Mouse (Mus musculus) neural tube, embryonic 11.5 days (tissue): ENCODE data around the gene Cyp24a1. TPM values are rescaled to one million over a fixed set of nuclear protein-coding genes. Genes with fewer than 3 reads are reported as not detected.
A peak's percentile ranks its signal among the peaks of the same experiment; 100 is the strongest.

Source experiments
- ATAC-seq: fragments of 200-750 bp; cut with Nextera tagmentation; 2 replicates; pipeline ENCODE4 v1.8.0; 2017; ENCODE audit warnings: moderate number of reproducible peaks, mild to moderate bottlenecking, moderate TSS enrichment, moderate library complexity; ENCODE audit not compliant: insufficient read depth, low FRiP score, low TSS enrichment
- DNase-seq: peaks from one replicate; pipeline ENCODE4 v3.0.0-alpha.2; 2015; ENCODE audit warnings: low spot score
- H3K27ac ChIP-seq: fragments of 300-500 bp; sonication (generic); 2 replicates; pipeline ENCODE4 v1.5.1; 2014; ENCODE audit warnings: low read depth, mild to moderate bottlenecking, low read length
- H3K27me3 ChIP-seq: fragments of 300-500 bp; sonication (generic); 2 replicates; pipeline ENCODE4 v1.6.1; 2014; ENCODE audit warnings: mild to moderate bottlenecking, low read length, mixed read lengths; ENCODE audit not compliant: control insufficient read depth, insufficient read depth
- H3K36me3 ChIP-seq: fragments of 300-500 bp; sonication (generic); 2 replicates; pipeline ENCODE4 v1.6.1; 2014; ENCODE audit warnings: mild to moderate bottlenecking, low read length, moderate library complexity, mixed read lengths; ENCODE audit not compliant: control insufficient read depth, insufficient read depth
- H3K4me1 ChIP-seq: fragments of 300-500 bp; sonication (generic); 2 replicates; pipeline ENCODE4 v1.6.1; 2014; ENCODE audit warnings: low read length, mixed read lengths; ENCODE audit not compliant: control insufficient read depth, insufficient read depth
- H3K4me2 ChIP-seq: fragments of 300-500 bp; sonication (generic); 2 replicates; pipeline ENCODE4 v1.6.1; 2014; ENCODE audit warnings: low read depth, mild to moderate bottlenecking, moderate library complexity
- H3K4me3 ChIP-seq: fragments of 300-500 bp; sonication (generic); 2 replicates; pipeline ENCODE4 v1.5.1; 2014; ENCODE audit warnings: low read depth, low read length
- H3K9ac ChIP-seq: fragments of 300-500 bp; sonication (generic); 2 replicates; pipeline ENCODE4 v1.6.1; 2014; ENCODE audit warnings: mild to moderate bottlenecking, low read length
- H3K9me3 ChIP-seq: fragments of 300-500 bp; sonication (generic); 2 replicates; pipeline ENCODE4 v1.6.1; 2016; ENCODE audit warnings: low read length; ENCODE audit not compliant: control insufficient read depth
- WGBS: fragments of 180-500 bp; shearing (Covaris S2); extraction: QIAGEN DNeasy Blood & Tissue Kit; methylation state at CpG from one replicate; pipeline ENCODE4 v1.1.7; 2014; 5-methylcytosine and 5-hydroxymethylcytosine counted together
- polyA plus RNA-seq: library from polyadenylated mRNA; unstranded; fragments of >200 nt; fragmentation: Nextera tagmentation; extraction: Ambion mirVana; gene quantifications from 2 replicates; pipeline ENCODE4 v1.2.1, GENCODE M21; 2014

Gene Cyp24a1
- polyA plus RNA-seq, 1 experiment from 2014 or later, result not detected

- Histone ChIP-seq H3K27me3 (no peaks in the 10 kb centered on the region), H3K9me3 (no peaks in the 10 kb centered on the region), H3K9ac (no peak overlapping the region), H3K4me3 (no peak overlapping the region), H3K4me2 (no peak overlapping the region), H3K27ac (no peak overlapping the region), H3K4me1 (no peaks in the 10 kb centered on the region), H3K36me3 (no peaks in the 10 kb centered on the region)
- WGBS, result 92% methylated on average over 3 of the region's 3 CpGs
- ATAC-seq, result no peak
- DNase-seq, result no peak
Observed at GRCm38 (mm10) chr2:170530256-170530655, 33.3 kb upstream of the Cyp24a1 start.

- no peaks in the 10 kb centered on the region for H3K36me3 ChIP-seq
- no peaks in the 10 kb centered on the region for H3K27me3 ChIP-seq
- no peak overlapping the region for H3K27ac ChIP-seq
- no peaks in the 10 kb centered on the region for H3K4me1 ChIP-seq
- no peak overlapping the region for H3K4me3 ChIP-seq
- 83% methylated on average over 7 of the region's 7 CpGs for WGBS
- no peaks in the 10 kb centered on the region for H3K9me3 ChIP-seq
- no peak overlapping the region for H3K4me2 ChIP-seq
- DNase-seq, result no peak
- H3K9ac ChIP-seq, result no peak overlapping the region
- ATAC-seq, result no peak
Observed at GRCm38 (mm10) chr2:170529766-170530165, 32.8 kb upstream of the Cyp24a1 start.

GRCm38 (mm10) chr2:170528061-170528460 lies 31.1 kb upstream of the Cyp24a1 start:
- WGBS, result 88% methylated on average over 16 of the region's 16 CpGs

GRCm38 (mm10) chr2:170526513-170526912 lies 29.6 kb upstream of the Cyp24a1 start:
- Histone ChIP-seq H3K4me3 (no peak overlapping the region), H3K9ac (no peak overlapping the region)
- WGBS, result 95% methylated on average over 8 of the region's 8 CpGs

More at GRCm38 (mm10) chr2:170528061-170528460, 31.1 kb upstream of the Cyp24a1 start:
- Histone ChIP-seq H3K27me3 (no peaks in the 10 kb centered on the region), H3K9me3 (no peaks in the 10 kb centered on the region), H3K4me3 (no peak overlapping the region), H3K4me2 (no peak overlapping the region), H3K9ac (no peak overlapping the region), H3K4me1 (no peaks in the 10 kb centered on the region), H3K27ac (no peak overlapping the region), H3K36me3 (no peaks in the 10 kb centered on the region)
- DNase-seq, result no peak
- no peak for ATAC-seq

GRCm38 (mm10) chr2:170520321-170520971 lies 23.5 kb upstream of the Cyp24a1 start:
- no peak overlapping the region for H3K27ac ChIP-seq
- H3K36me3 ChIP-seq, result peaks cover 4% of the 10 kb centered on the region
- H3K4me2 ChIP-seq, result no peak overlapping the region
- DNase-seq (peak; percentile 75), ATAC-seq (peak; percentile 60)
- no peaks in the 10 kb centered on the region for H3K27me3 ChIP-seq
- no peaks in the 10 kb centered on the region for H3K9me3 ChIP-seq
- 14% methylated on average over 7 of the region's 7 CpGs for WGBS
- H3K4me1 ChIP-seq, result no peaks in the 10 kb centered on the region
- H3K4me3 ChIP-seq, result no peak overlapping the region
- no peak overlapping the region for H3K9ac ChIP-seq

More at GRCm38 (mm10) chr2:170526513-170526912, 29.6 kb upstream of the Cyp24a1 start:
- no peaks in the 10 kb centered on the region for H3K9me3 ChIP-seq
- no peak for DNase-seq
- H3K27me3 ChIP-seq, result no peaks in the 10 kb centered on the region
- H3K27ac ChIP-seq, result no peak overlapping the region
- no peak for ATAC-seq
- H3K4me2 ChIP-seq, result no peak overlapping the region
- H3K36me3 ChIP-seq, result no peaks in the 10 kb centered on the region
- H3K4me1 ChIP-seq, result no peaks in the 10 kb centered on the region

GRCm38 (mm10) chr2:170513756-170514155 lies 16.8 kb upstream of the Cyp24a1 start:
- Histone ChIP-seq H3K27ac (no peak overlapping the region), H3K9me3 (no peaks in the 10 kb centered on the region), H3K27me3 (no peaks in the 10 kb centered on the region), H3K4me1 (peaks cover 13% of the 10 kb centered on the region), H3K9ac (0 out of 2 replicates have a peak overlapping the region, but pooled peaks have one; percentile 10), H3K4me2 (no peak overlapping the region), H3K36me3 (peaks cover 4% of the 10 kb centered on the region), H3K4me3 (no peak overlapping the region)
- WGBS, result 94% methylated on average over 12 of the region's 12 CpGs
- ATAC-seq (no peak), DNase-seq (no peak)

- DNase-seq (peak; percentile 92), ATAC-seq (peak; percentile 66)
- peaks cover 13% of the 10 kb centered on the region for H3K4me1 ChIP-seq
- H3K27ac ChIP-seq, result peak overlapping the region; percentile 78
- peak overlapping the region; percentile 57 for H3K4me2 ChIP-seq
- no peaks in the 10 kb centered on the region for H3K9me3 ChIP-seq
- no peaks in the 10 kb centered on the region for H3K27me3 ChIP-seq
- WGBS, result under 1% methylated on average over 47 of the region's 69 CpGs
- peak overlapping the region; percentile 95 for H3K9ac ChIP-seq
- H3K36me3 ChIP-seq, result no peaks in the 10 kb centered on the region
- peak overlapping the region; percentile 94 for H3K4me3 ChIP-seq
Observed at GRCm38 (mm10) chr2:170511073-170511891, 14.3 kb upstream of the Cyp24a1 start.

- H3K36me3 ChIP-seq, result no peaks in the 10 kb centered on the region
- DNase-seq, result peak; percentile 87
- H3K4me3 ChIP-seq, result peak overlapping the region; percentile 3; the same call in 1 of the 2 replicates
- 5% methylated on average over 12 of the region's 12 CpGs for WGBS
- no peaks in the 10 kb centered on the region for H3K27me3 ChIP-seq
- H3K4me1 ChIP-seq, result peaks cover 13% of the 10 kb centered on the region
- no peaks in the 10 kb centered on the region for H3K9me3 ChIP-seq
- H3K27ac ChIP-seq, result no peak overlapping the region
- peak overlapping the region; percentile 36 for H3K4me2 ChIP-seq
- no peak for ATAC-seq
- no peak overlapping the region for H3K9ac ChIP-seq
Observed at GRCm38 (mm10) chr2:170508821-170509220, 11.9 kb upstream of the Cyp24a1 start.
